Mouse (Mus musculus) E14TG2a.4 (cell line): ENCODE data around the gene Nmnat2.

Experiments
- CTCF ChIP-seq: conservative IDR thresholded peaks from 2 replicates; pipeline ENCODE4 v1.5.1; 2014; ENCODE audit warnings: low read length
- POU5F1 ChIP-seq: IDR thresholded peaks from 2 replicates; pipeline ENCODE4 v1.6.1; 2014; ENCODE audit warnings: low read length, borderline replicate concordance

GRCm38 (mm10) chr1:153031345-153031744, 76.6 kb downstream of the Nmnat2 start:
- TF ChIP-seq CTCF (no peak), POU5F1 (no peak)
